Mouse (Mus musculus): Measurements from ENCODE around the gene Plpp1.

The Plpp1 gene

GRCm38 (mm10) chr13:112772861-112773260 is 27.7 kb upstream of the Plpp1 start:
- DNase-seq (ENCODE audit: low spot score in 2 of 2) = no peak

GRCm38 (mm10) chr13:112773991-112774675 is 26.5 kb upstream of the Plpp1 start:
- DNase-seq (ENCODE audit: low spot score in 2 of 2) = no peak

GRCm38 (mm10) chr13:112775856-112776255 is 24.7 kb upstream of the Plpp1 start:
- no peak for DNase-seq (ENCODE audit: low spot score in 2 of 2)

GRCm38 (mm10) chr13:112778407-112778806 is 22.2 kb upstream of the Plpp1 start:
- no peak for DNase-seq (ENCODE audit: low spot score in 2 of 2)

- no peak for DNase-seq (ENCODE audit: low spot score in 2 of 2)
Observed at GRCm38 (mm10) chr13:112785305-112785704, 15.3 kb upstream of the Plpp1 start.

GRCm38 (mm10) chr13:112786142-112786541 is 14.4 kb upstream of the Plpp1 start:
- DNase-seq (ENCODE audit: low spot score in 2 of 2) = no peak

- no peak for DNase-seq (ENCODE audit: low spot score in 2 of 2)
Observed at GRCm38 (mm10) chr13:112786942-112787533, 13.6 kb upstream of the Plpp1 start.

GRCm38 (mm10) chr13:112790774-112791173 is 9.8 kb upstream of the Plpp1 start:
- no peak for DNase-seq (ENCODE audit: low spot score in 2 of 2)

GRCm38 (mm10) chr13:112791906-112792305 is 8.7 kb upstream of the Plpp1 start:
- DNase-seq (ENCODE audit: low spot score in 2 of 2) = no peak

- no peak for DNase-seq (ENCODE audit: low spot score in 2 of 2)
Observed at GRCm38 (mm10) chr13:112798243-112798952, 2.2 kb upstream of the Plpp1 start.

GRCm38 (mm10) chr13:112798953-112799305 is 1.7 kb upstream of the Plpp1 start:
- DNase-seq (ENCODE audit: low spot score in 2 of 2) = no peak

- DNase-seq (ENCODE audit: low spot score in 2 of 2) = no peak
Observed at GRCm38 (mm10) chr13:112799721-112800241, 811 bp upstream of the Plpp1 start.

- DNase-seq (ENCODE audit: low spot score in 2 of 2) = peak; percentile 33 to 45
Observed at GRCm38 (mm10) chr13:112801381-112802004, 901 bp downstream of the Plpp1 start.

- no peak for DNase-seq (ENCODE audit: low spot score in 2 of 2)
Observed at GRCm38 (mm10) chr13:112803106-112803505, 2.5 kb downstream of the Plpp1 start.

GRCm38 (mm10) chr13:112803661-112804060 is 3.1 kb downstream of the Plpp1 start:
- no peak for DNase-seq (ENCODE audit: low spot score in 2 of 2)

GRCm38 (mm10) chr13:112805529-112805928 is 4.9 kb downstream of the Plpp1 start:
- DNase-seq (ENCODE audit: low spot score in 2 of 2) = no peak

GRCm38 (mm10) chr13:112807936-112808667 is 7.5 kb downstream of the Plpp1 start:
- DNase-seq (ENCODE audit: low spot score in 2 of 2) = no peak

- no peak for DNase-seq (ENCODE audit: low spot score in 2 of 2)
Observed at GRCm38 (mm10) chr13:112809504-112810247, 9.1 kb downstream of the Plpp1 start.

- no peak for DNase-seq (ENCODE audit: low spot score in 2 of 2)
Observed at GRCm38 (mm10) chr13:112810248-112810645, 9.7 kb downstream of the Plpp1 start.

GRCm38 (mm10) chr13:112810751-112811150 is 10.2 kb downstream of the Plpp1 start:
- DNase-seq (ENCODE audit: low spot score in 2 of 2) = no peak
